Mouse (Mus musculus) kidney, postnatal 10 days (tissue): Measurements from ENCODE around the gene Calr3.

Source experiments
- DNase-seq: peaks from one replicate; pipeline ENCODE4 v3.0.0; 2021; ENCODE audit warnings: mixed read lengths

Calr3 gene

DNA sequence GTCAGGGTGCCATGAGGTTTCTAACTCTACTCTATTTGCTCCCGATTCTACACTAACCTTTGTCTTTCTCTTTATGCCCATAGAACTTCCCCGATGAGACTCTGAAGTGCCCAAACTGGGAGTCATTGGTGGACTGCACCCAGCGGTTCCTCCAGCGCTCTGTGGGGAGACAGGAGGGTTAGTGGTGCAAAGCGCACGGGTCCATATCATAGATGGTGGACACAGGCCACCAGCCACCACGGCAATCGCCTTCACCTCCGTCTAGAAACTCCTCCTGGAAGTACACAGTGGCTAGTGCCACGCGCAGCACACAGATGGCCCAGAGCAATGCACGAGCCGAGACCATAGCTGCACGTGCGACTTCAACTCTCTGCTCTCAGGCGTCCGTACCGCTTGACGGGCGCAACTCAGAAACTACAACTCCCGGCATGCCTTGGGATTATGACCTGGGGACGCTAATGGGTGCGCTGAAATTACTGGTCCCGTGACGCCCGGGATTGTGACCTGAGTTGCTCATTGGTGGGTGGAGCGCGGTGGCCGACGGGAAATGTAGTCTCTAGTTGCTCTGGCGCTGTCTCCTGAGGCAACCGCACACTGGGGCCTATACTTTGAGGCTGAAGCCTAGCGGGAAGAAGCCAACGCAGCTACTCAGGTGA, at the start of gene Calr3, which contains the start of gene 1700030K09Rik:
TSS of gene Calr3 (minus strand) at position 533 of the 656 bp plus-strand sequence.
TSS of gene 1700030K09Rik (plus strand) at position 543 of the 656 bp plus-strand sequence.
- peak; percentile 99 for DNase-seq

DNA sequence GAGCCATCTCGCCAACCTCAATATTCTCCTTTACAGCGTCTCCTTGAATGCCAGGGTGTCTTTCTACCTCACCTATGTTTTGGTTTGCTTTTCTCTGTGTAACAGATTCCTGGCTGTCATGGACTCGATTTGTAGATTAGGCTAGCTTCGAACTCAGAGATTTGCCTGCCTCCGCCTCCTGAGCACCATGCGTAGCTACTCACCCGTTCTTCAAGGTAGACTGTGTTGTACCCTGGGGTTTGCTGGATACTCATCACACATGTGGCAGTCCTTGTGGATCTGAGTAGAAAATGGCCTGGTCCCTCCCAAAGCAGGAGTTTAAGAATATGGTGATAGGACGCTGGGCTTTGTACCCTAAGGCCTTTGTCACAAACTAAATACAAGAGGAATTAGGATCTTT, 49.7 kb upstream of the Calr3 start:
- no peak for DNase-seq

- DNase-seq = peak; percentile 100
Observed at GRCm38 (mm10) chr8:72492622-72493081, 49.0 kb upstream of the Calr3 start.

DNA sequence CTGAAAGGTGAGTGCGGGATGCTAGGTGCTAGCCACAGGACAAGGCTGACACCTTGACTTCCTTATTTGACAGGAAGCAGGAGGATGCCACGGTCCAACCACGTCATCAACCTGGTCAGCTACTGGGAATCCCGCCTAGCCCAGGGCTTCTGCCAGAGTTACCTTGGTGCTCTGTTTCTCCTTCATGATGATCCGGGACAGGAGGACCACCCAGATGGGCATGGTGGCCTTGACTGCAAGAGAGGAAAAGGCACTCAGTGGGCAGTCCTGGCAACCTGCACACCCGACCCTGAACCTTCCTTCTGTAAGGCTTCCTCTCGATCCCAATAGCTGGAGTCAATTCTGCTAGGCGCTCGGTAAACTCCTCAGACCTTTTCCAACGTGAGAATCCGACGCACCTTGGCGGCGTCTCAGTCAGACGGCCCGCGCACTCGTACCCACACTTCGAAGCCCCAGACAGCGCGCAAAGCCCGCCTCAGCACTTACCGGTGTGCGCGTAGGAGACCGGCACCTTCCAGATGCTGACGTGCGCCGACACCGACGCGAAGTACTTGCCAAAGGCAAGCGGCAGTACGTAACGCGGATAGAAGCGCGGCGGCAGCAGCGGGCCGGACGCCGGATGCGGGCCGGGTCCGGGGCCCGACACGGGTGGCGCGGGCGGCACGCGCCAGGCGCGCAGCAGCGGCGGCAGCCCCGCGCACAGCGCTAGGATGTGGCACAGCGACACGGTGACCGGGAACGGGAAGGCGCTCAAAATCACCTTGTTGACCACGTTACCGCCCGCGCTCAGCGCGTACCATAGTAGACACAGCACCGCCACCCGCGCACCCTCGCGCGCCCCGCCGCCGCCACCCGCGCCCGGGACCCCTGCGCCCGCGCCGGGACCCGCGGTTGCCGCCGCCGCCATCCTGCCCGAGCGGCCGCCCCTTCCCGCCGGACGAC, 48.3 kb upstream of the Calr3 start, which contains the start of gene Slc35e1:
TSS of gene Slc35e1 (minus strand) at position 935 of the 942 bp plus-strand sequence.
- DNase-seq = peak; percentile 53

DNA sequence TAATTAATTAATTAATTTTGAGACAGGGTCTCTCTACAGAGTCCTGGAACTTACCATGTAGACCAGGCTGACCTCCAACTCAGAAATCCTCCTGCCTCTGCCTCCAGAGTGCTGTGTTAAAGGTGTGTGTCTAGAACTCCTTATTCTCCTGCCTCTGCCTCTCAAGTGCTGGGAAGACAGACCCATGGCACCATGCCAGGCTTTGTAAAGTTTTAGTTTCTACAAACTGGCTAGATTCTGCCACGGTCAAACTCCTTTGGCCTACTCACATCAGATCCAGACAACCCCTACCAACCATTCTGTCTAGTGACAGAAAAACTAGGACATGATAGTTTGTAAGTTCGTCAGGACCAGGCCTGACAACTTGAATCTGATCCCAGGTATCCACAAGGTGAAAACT, 47.3 kb upstream of the Calr3 start:
- DNase-seq = peak; percentile 44

DNA sequence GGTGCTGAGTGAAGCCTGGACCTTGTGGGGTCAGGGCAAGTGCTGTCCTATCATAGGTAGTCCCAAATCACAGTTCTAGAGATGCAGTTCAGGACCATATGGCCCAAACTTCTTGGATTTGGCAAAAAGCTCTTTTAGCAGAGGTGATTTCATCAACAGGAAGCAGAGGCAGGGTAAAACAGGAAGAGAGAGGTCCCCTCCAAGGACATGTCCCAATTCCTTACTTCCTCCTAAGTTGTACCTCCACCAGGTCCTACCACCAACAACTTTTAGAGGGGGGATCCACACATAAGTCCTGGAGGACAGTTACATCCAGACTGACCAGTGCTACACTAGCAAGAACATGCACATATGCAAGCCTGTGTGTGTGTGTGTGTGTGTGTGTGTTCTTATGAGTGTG, 43.3 kb upstream of the Calr3 start:
- no peak for DNase-seq

GRCm38 (mm10) chr8:72485456-72486199, 42.0 kb upstream of the Calr3 start:
- DNase-seq = peak; percentile 68

GRCm38 (mm10) chr8:72474826-72475546, 31.3 kb upstream of the Calr3 start, which contains the start of gene Cherp:
Cherp (minus strand) TSS chr8:72475226.
- peak; percentile 98 for DNase-seq

- DNase-seq = peak; percentile 35
Observed at GRCm38 (mm10) chr8:72470684-72471083, 27.0 kb upstream of the Calr3 start.

GRCm38 (mm10) chr8:72469984-72470383, 26.3 kb upstream of the Calr3 start:
- DNase-seq = no peak

- DNase-seq = no peak
Observed at GRCm38 (mm10) chr8:72469243-72469642, 25.6 kb upstream of the Calr3 start.

- no peak for DNase-seq
Observed at GRCm38 (mm10) chr8:72464211-72464610, 20.5 kb upstream of the Calr3 start.

- DNase-seq = no peak
Observed at GRCm38 (mm10) chr8:72459881-72460533, 16.3 kb upstream of the Calr3 start.

DNA sequence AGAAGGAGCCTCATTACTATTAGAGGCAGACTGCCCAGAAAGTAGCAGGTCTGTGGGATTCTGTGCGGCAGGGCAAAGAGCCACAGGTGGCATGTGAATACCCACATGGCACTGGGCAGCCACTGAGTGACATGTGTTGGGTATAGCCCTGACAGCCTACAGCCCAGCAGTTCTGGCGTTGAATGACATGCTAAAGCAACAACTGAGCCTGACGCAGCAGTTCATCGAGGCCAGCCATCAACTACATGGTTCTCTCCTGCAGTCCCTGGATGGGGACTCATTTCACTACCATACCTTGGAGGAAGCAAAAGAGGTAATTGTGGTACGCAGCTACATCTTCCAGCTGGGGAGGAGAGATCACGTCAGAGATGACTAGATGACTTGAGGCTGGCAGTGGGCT, 14.8 kb upstream of the Calr3 start:
- no peak for DNase-seq

GRCm38 (mm10) chr8:72457806-72458205, 14.1 kb upstream of the Calr3 start:
- DNase-seq = no peak

- DNase-seq = no peak
Observed at GRCm38 (mm10) chr8:72455317-72455716, 11.6 kb upstream of the Calr3 start.

GRCm38 (mm10) chr8:72453904-72454303, 10.2 kb upstream of the Calr3 start:
- DNase-seq = no peak

DNA sequence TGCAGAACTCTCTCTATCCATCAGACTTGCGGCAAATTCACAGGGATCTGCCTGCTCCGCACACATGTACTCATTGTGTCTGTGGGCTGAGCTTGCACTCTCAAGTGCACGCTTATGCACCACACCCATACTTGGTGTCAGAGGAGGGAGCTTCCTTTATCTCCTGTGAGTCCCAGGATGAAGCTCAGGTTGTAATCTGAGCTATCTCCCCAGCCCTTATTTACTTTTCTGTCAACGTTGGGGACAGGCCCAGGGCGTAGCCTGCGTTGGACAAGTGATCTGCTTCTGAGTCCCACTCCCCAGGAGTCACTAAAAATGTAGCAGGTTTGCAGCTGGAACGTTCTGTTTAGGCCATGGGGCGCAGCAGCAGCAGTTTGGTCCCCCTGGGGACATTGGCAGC, 7.8 kb upstream of the Calr3 start:
- DNase-seq = no peak

- no peak for DNase-seq
Observed at GRCm38 (mm10) chr8:72445071-72445470, 1.4 kb upstream of the Calr3 start.

DNA sequence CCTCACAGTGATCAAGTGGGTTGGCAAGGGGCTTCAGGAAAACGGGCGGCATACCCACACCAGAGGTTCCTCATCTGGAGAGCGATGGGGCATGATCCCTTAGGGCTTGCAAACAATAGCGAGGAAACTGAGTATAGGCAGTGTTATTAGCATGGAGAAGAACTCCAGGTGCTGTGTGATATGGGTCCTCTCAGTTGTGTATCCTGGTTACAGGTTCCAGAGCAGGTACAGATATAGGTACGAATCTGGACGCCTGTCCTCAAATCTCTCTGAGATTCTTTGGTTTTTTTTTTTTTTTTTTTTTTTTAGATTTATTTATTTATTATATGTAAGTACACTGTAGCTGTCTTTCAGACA, 302 bp upstream of the Calr3 start:
- no peak for DNase-seq

- no peak for DNase-seq
Observed at GRCm38 (mm10) chr8:72438248-72439015, 5.2 kb downstream of the Calr3 start.
